Mouse (Mus musculus): ENCODE measurements around the gene Bri3. TPM values are rescaled to one million over a fixed set of nuclear protein-coding genes. Genes with fewer than 3 reads are reported as not detected.

Gene Bri3
- total RNA-seq, 2 experiments from 2014 or later: 64.7 to 65.3 TPM

DNA sequence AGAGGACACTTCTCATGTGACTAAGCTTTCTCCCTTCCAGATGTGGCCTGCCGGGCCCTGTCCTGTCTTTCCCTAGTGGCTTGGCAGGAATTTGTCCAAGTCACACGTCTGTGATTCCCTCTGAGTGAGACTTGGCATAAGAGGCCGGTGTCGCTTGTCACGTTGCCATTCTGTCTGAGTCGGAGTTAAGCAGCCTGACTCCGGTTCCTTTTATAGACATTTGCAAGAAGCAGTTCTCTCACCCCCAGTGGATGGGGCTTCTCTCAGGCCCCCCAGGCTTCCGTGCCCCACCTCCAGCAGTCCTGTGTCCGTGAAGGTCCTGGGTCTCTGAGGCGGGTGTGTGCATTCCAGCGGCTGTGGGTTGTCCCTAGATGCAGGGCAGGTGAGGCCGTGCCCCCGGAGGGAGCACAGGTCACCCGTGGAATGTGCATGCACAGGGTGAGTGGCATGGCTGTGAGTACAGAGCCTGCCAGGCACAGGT is 13.9 kb downstream of the Bri3 start:
- peak overlapping the region; percentile 41 for H3K4me3 ChIP-seq
- DNase-seq (ENCODE audit: low spot score in 2 of 2): no peak
- H3K27ac ChIP-seq: peak overlapping the region; percentile 53; the same call in 1 of the 2 replicates
- TF ChIP-seq CTCF (conservative IDR thresholded peaks at IDR 0.05): no peak

DNA sequence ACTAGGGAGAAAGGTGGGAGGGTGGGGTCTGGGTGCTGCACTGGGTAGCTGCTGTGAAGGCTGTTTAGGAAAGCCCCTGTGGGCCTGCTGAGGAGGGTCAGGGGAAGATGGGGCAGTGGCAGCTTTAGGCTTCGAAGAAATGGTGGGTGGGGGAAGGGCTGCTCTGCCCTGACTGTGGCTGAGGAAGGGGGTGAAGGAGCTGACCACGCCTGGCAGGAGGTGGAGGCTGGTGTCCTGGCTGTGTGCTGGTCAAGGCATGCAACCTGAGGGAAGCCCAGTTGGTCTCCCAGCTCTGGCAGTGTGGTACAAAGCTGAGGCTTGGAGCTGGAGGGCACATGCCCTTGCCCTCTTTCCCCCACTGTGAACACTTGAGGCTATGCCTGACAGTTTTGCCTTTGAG is 14.4 kb downstream of the Bri3 start:
- Histone ChIP-seq H3K4me3 (peak overlapping the region; percentile 41; the same call in 1 of the 2 replicates), H3K27ac (peak overlapping the region; percentile 12; the same call in 1 of the 2 replicates)
- no peak for TF ChIP-seq CTCF (conservative IDR thresholded peaks at IDR 0.05)
- no peak for DNase-seq (ENCODE audit: low spot score in 2 of 2)

DNA sequence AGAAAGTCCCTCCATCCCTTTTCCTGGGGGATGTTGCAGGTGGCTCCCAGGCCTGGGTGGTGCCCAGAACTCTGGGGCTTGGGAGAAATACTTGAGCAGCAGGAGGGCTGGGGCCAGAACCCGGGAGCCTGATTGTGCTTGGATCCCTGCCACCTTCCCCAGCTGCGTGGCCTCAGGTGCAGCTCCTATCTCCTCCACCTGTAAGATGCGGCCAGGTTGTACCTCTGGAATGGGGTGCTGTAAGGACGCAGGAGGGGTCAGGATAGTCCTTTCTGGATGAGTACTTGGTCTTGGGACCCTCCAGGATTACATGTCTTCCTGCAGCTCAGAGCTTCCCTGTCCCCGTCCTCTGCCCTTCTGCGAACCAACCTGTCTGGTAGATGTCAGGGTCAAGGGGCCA is 15.0 kb downstream of the Bri3 start:
- DNase-seq (ENCODE audit: low spot score in 2 of 2): no peak
- Histone ChIP-seq H3K27ac (no peak overlapping the region), H3K4me3 (no peak overlapping the region)
- no peak for TF ChIP-seq CTCF (conservative IDR thresholded peaks at IDR 0.05)

DNA sequence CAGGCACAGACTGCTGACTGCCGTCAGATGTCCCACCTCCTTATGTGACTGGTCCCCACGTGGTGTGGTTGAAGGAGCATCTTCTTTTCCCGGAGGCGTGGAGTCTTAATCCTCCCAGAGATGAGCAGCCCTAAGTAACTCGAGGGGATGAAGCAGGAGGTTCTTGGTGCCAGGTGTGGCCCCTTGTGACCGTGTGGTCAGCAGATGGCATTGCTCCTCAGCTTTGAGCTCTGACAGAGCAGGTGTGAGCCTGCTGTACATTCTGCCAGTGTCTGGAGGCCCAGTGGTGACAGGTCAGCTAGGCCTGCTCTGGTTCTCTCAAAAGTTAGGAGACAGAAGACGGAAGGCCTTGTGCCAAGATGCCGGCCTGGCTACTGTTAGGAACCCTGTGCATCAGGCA is 16.2 kb downstream of the Bri3 start:
- no peak for TF ChIP-seq CTCF (conservative IDR thresholded peaks at IDR 0.05)
- no peak for DNase-seq (ENCODE audit: low spot score in 2 of 2)
- H3K4me3 ChIP-seq: no peak overlapping the region
- no peak overlapping the region for H3K27ac ChIP-seq

DNA sequence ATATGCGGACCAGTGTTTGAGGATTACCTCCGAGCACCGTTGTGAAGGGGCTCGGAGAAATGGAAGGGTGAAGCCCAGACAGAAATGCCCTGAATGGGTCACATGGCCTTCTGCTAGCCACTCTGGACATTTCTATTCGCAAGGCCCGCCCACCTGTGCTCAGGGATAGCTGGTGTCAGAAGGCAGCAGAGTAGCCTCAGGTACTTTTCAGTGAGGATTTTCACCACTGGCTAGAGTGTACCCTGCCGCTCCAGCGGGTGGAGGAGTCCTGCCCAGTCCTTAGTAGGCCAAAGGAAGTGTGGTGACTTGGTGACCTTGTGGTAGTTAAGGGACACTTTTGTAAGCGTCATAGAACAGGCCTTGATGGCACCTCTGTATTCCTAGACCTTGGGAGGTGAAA is 17.1 kb downstream of the Bri3 start:
- no peak overlapping the region for H3K27ac ChIP-seq
- DNase-seq (ENCODE audit: low spot score in 2 of 2): no peak
- TF ChIP-seq CTCF (conservative IDR thresholded peaks at IDR 0.05): no peak
- no peak overlapping the region for H3K4me3 ChIP-seq

DNA sequence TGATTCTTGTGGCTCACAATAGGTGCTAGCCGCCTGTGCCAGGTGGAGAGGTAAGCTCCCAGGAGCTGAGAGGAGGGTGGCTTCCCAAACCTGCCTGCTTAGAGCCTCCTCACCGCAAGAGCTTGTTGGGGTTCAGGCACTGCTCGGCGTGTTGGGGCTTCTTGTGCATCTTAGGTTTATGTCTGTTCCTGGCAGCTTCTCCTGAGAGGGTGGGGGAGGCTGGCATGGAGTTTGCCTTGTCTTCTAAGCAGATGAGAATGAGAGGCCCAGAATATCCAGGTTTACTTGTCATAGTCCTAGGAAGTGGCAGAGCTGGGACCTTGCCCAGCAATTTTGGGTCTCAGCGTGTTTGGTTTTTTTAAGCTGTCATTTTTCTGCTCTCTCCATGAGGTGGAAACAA is 17.6 kb downstream of the Bri3 start:
- DNase-seq (ENCODE audit: low spot score in 2 of 2): no peak
- H3K4me3 ChIP-seq: no peak overlapping the region
- TF ChIP-seq CTCF (conservative IDR thresholded peaks at IDR 0.05): no peak
- H3K27ac ChIP-seq: no peak overlapping the region

DNA sequence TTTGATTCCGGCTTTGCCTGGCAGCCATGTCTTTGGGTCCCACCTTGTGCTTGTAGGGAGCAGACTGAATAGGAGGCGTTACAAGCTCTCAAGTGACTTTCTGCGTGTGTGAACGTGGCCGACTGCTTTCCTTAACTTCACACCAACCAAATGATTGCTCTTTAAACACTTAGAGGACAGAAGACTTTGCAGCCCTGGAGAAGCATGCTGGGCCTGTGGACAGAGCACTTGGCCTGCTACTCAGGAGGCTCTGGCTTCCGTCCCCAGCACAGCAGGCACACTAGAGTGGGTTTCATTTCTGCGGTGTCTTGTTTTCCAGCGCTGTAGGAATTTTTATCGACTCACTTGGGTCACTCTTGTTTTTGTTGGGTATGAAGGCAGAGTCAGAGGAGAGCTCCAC is 18.8 kb downstream of the Bri3 start:
- TF ChIP-seq CTCF (conservative IDR thresholded peaks at IDR 0.05): no peak
- Histone ChIP-seq H3K27ac (no peak overlapping the region), H3K4me3 (no peak overlapping the region)
- no peak for DNase-seq (ENCODE audit: low spot score in 2 of 2)

DNA sequence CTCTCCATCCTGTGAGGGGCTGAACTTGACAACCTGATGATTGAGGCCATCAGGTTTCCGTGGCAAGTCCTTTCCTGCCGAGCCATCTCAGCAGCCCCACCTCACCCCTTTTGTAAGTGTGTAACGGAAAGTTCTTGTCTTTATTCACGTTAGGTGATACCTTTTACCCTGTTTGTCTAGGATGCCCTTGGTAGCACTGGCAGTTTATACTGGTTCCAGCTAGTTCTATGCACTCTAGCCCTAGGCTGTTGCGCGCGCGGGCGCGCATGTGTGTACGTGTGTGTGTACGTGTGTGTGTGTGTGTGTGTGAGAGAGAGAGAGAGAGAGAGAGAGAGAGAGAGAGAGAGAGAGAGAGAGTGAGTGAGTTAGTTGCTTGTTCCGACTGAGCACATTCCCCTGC is 19.3 kb downstream of the Bri3 start:
- Histone ChIP-seq H3K4me3 (no peak overlapping the region), H3K27ac (no peak overlapping the region)
- TF ChIP-seq CTCF (conservative IDR thresholded peaks at IDR 0.05): no peak
- no peak for DNase-seq (ENCODE audit: low spot score in 2 of 2)

DNA sequence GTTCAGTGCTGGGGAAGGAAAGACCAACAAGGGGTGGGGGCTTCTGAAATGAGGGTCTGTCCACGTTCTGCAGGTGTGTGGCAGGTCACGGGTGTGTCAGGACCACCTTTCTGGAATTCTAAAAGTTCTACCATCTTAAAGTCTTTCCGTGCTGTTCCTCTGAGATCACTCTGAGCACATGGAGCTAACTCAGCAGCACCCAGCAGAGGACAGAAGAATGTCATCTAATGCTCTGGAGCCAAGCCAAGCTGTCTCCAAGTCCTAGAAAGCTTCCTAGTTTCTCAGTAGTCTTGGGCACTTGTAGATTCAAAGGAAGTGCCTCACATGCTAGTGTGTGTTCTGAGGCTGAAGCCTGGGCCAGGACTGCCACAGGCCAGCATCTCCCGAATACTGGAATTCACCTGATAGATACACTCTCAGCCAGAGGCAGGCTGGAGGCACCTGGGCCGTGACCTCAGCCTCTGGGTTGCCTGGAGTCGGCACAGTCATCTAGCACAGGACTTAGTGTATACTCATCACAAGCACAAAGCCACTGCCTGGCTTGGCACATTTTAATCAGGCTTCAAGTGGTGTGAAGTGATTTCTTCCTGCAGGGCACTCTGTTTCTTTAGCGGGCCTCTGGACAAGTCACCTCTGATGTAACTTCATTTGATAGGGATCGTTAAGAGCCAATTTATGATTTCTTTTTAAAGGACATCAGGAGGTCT is 23.5 kb downstream of the Bri3 start:
- peak; percentile 49 to 51 for DNase-seq (ENCODE audit: low spot score in 2 of 2)
- peak; percentile 71 for TF ChIP-seq CTCF (conservative IDR thresholded peaks at IDR 0.05)
- no peak overlapping the region for H3K4me3 ChIP-seq
- H3K27ac ChIP-seq: no peak overlapping the region

DNA sequence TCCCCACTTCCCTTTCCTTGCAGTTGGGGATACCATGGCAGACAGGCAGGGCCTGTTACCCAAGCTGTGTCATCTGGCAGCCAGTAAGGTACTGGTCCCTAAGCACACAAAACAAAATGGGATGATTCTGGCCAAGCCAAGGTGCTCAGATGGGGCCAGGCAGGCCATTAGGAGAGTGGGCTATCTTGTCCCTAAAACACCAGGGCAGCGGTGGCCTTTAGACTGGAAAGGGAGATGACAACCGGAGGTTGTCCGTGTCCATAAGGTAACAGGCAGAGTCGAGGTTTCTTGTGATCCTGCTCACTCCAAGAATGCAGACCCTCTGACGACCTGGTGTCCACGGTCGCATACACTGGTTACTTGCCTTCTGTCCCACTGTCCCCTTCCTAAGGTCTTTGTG is 25.7 kb downstream of the Bri3 start:
- no peak for TF ChIP-seq CTCF (conservative IDR thresholded peaks at IDR 0.05)
- no peak overlapping the region for H3K27ac ChIP-seq
- no peak for DNase-seq (ENCODE audit: low spot score in 2 of 2)
- no peak overlapping the region for H3K4me3 ChIP-seq

DNA sequence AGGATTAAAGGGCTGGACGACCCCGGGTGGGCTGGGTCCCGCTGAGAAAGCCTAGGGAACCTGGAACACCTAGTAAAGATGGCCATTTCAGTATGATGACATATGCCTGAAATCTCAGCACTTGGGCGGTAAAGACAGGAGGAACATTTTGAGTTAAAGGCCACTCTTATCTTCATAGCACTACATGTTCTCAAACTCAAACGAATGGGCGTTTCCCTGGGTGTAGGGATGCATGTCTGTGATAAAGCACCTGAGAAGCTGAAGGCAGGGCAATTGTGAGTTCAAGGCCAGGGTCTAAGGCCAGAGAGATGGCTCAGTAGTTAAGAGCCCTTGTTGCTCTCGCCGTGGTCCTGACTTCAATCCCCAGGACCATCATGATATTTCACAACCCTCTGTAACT is 26.2 kb downstream of the Bri3 start:
- no peak for TF ChIP-seq CTCF (conservative IDR thresholded peaks at IDR 0.05)
- H3K27ac ChIP-seq: no peak overlapping the region
- no peak for DNase-seq (ENCODE audit: low spot score in 2 of 2)
- H3K4me3 ChIP-seq: no peak overlapping the region

DNA sequence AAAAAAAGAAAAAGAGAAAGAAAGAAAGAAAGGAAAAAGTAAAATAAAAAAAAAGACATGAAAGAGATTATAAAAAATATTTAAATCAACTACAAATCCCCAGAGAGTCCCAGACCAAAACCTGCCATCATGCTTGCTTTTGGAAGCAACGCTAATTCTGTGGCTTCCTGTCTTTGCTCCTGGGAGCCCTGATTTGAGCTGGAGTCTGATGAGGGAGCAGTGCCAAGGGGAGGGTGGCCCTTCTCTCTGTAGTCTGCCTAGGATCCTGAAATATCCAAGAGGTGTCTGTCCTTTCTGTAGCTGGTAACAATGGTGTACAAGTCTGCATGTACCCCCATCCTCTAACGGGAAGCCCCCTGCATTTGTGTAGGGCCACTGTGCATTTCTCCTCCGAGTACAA is 26.9 kb downstream of the Bri3 start:
- no peak overlapping the region for H3K4me3 ChIP-seq
- no peak overlapping the region for H3K27ac ChIP-seq
- no peak for TF ChIP-seq CTCF (conservative IDR thresholded peaks at IDR 0.05)
- no peak for DNase-seq (ENCODE audit: low spot score in 2 of 2)

DNA sequence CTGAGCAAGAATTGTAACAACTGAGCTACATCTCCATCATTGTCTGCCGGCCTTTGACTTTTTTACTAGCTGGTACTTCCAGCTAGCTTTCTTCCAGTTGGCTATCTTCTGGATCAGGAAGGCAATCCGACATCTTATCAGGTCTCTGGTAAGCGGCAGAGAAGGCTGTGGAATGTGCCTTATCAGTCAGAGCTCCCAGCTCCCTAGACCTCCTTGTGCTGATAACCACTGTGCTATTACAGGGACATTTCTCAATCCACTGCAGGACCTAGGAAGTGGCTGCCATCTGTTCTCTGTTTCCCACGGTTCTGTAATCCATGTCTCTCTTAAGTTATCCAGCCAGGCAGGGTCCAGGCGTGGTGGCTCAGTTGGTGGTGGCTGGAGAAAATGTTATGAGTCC is 27.5 kb downstream of the Bri3 start:
- no peak for TF ChIP-seq CTCF (conservative IDR thresholded peaks at IDR 0.05)
- Histone ChIP-seq H3K4me3 (no peak overlapping the region), H3K27ac (no peak overlapping the region)
- DNase-seq (ENCODE audit: low spot score in 2 of 2): no peak

DNA sequence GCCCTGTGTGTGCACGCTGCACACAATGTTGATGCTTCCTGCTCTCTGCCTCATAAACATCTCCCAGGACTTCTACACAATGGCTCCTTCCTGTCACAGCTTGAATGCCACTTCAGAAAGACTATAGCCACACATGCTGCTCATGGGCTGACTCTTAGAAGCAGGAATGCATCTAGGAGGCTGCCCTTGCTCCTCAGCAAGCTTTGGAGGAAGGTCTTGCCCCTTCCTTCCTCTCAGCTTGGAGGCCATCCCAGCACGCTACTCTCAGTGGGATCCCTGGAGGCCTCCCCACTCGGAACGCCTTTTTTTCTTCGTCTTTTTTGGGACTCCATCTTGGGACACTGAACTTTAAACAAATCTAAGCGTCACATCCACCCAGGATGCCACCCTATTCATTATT is 30.7 kb downstream of the Bri3 start:
- H3K4me3 ChIP-seq: no peak overlapping the region
- no peak for TF ChIP-seq CTCF (conservative IDR thresholded peaks at IDR 0.05)
- no peak for DNase-seq (ENCODE audit: low spot score in 2 of 2)
- H3K27ac ChIP-seq: no peak overlapping the region

Measured in layer of hippocampus, adult 2 months (tissue).